8 mouse cellular contexts compared by ENCODE assay signal in the genomic region with DNA sequence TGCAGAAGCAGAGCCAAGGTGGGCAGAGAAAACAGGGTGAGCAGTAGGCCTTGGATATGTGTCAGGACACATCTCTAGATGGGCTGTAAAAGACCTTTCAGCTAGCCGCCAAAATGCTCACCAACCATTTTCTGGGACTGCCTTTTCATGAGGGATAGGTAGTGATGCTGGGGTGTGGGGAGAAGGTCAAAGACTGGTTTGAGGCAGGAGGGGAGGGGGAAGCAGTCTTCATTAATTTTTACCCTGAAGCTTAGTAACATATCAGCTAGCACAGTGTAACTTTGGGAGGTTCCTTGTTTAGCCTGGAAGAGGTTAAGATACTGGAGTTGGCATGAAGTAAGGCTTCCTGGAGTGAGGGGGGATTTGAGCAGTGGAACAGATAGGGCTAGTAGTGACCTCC. TPM values are rescaled to one million over a fixed set of nuclear protein-coding genes. Genes with fewer than 3 reads are reported as not detected.
DNase-seq lines count a peak whose midpoint lies in the region; ATAC-seq lines count a peak whose summit lies in the region.
"Had no signal": no experiment of that assay in that cellular context is flagged by ENCODE, and none has a peak within 500 bp of the region (broad histone marks: within the 10 kb centered on the region; RNA-seq: fewer than 3 reads in every experiment).

No protein-coding gene starts in this region.

- H3K36me3 ChIP-seq in embryonic facial prominence, embryonic 10.5 days (replicated peaks): no peaks in the 10 kb centered on the region
- no peaks in the 10 kb centered on the region for H3K36me3 ChIP-seq in embryonic facial prominence, embryonic 14.5 days (ENCODE audit: control insufficient read depth, insufficient read depth, low read length)
- no peaks in the 10 kb centered on the region for H3K36me3 ChIP-seq in macrophage (ENCODE audit: inconsistent target)

- H3K27me3 ChIP-seq in embryonic facial prominence, embryonic 10.5 days (replicated peaks; ENCODE audit: low read depth, poor library complexity, severe bottlenecking): no peaks in the 10 kb centered on the region
- no peaks in the 10 kb centered on the region for H3K27me3 ChIP-seq in embryonic facial prominence, embryonic 14.5 days (replicated peaks; ENCODE audit: control insufficient read depth, insufficient read depth, low read length)

- H3K27ac ChIP-seq in embryonic facial prominence, embryonic 10.5 days (replicated peaks): no peak overlapping the region
- no peak overlapping the region for H3K27ac ChIP-seq in embryonic facial prominence, embryonic 14.5 days (replicated peaks; ENCODE audit: low read depth, low read length)
- H3K27ac ChIP-seq in macrophage: peak overlapping the region; percentile 88; the same call in 1 of the 2 replicates

- peak overlapping the region; percentile 11; the same call in 1 of the 2 replicates for H3K4me3 ChIP-seq in embryonic facial prominence, embryonic 10.5 days
- H3K4me3 ChIP-seq in embryonic facial prominence, embryonic 14.5 days (ENCODE audit: low read depth, low read length): no peak overlapping the region
- peak overlapping the region; percentile 96 for H3K4me3 ChIP-seq in macrophage (ENCODE audit: inconsistent target)

- peaks cover 12% of the 10 kb centered on the region for H3K4me1 ChIP-seq in embryonic facial prominence, embryonic 10.5 days
- H3K4me1 ChIP-seq in embryonic facial prominence, embryonic 14.5 days (ENCODE audit: control insufficient read depth, insufficient read depth, low read length): peaks cover 7% of the 10 kb centered on the region; the same call in 1 of the 2 replicates

- WGBS in embryonic facial prominence, embryonic 10.5 days: 85% methylated on average over 1 of the region's 1 CpGs
- WGBS in embryonic facial prominence, embryonic 14.5 days: 67% methylated on average over 1 of the region's 1 CpGs
- WGBS in macrophage (ENCODE audit: missing documents): 80% methylated on average over 1 of the region's 1 CpGs

- no peak for ATAC-seq in embryonic facial prominence, embryonic 14.5 days (ENCODE audit: low read depth)

- no peak for DNase-seq in embryonic facial prominence, embryonic 10.5 days (ENCODE audit: low spot score)
- no peak for DNase-seq in embryonic facial prominence, embryonic 14.5 days (ENCODE audit: low spot score)
- peak; percentile 61 to 78 for DNase-seq in kidney, adult 8-10 months
- DNase-seq in testis, postnatal 10 days (ENCODE audit: low spot score): no peak
- no peak for DNase-seq in right cerebral cortex, postnatal 10 days (ENCODE audit: low spot score in 2 of 2)
- DNase-seq in urinary bladder, postnatal 10 days (ENCODE audit: low spot score): no peak
- DNase-seq: cerebellum, adult 9-11 months had no signal

- H3K9me3 ChIP-seq in embryonic facial prominence, embryonic 10.5 days: no peaks in the 10 kb centered on the region
- no peaks in the 10 kb centered on the region for H3K9me3 ChIP-seq in embryonic facial prominence, embryonic 14.5 days (ENCODE audit: control insufficient read depth, low read length)

- peak overlapping the region; percentile 96 for H3K4me2 ChIP-seq in embryonic facial prominence, embryonic 14.5 days (ENCODE audit: low read depth, low read length)

- no peak overlapping the region for H3K9ac ChIP-seq in embryonic facial prominence, embryonic 14.5 days (ENCODE audit: low read depth, low read length)

- H3K79me2 ChIP-seq in macrophage (ENCODE audit: inconsistent target): peaks cover 67% of the 10 kb centered on the region

RNA-seq across cellular contexts. Expression of gene Arhgap18, which starts 21.0 kb away (rescaled TPM):
- polyA plus RNA-seq in embryonic facial prominence, embryonic 10.5 days (2016; fragmentation: Nextera tagmentation; extraction: Ambion mirVana): 8.7 and 11.1 TPM in 2 replicates
- 28.8 TPM in 2 replicates for polyA plus RNA-seq in embryonic facial prominence, embryonic 14.5 days (2014; fragmentation: Nextera tagmentation; extraction: Ambion mirVana)
- 100 to 1,000 TPM in 12 of 26 experiments, 10 to 100 TPM in 13, 1 to 10 TPM in 1; 9.8 to 313 (median 97.8) TPM for total RNA-seq in macrophage (2018; cell fraction: chromatin; rRNA removed)
- total RNA-seq in macrophage (2018; cell fraction: cytosol; rRNA removed): 100 to 1,000 TPM in 12 of 26 experiments, 10 to 100 TPM in 14; 26.4 to 139 (median 67.3) TPM
- 100 to 1,000 TPM in 9 of 26 experiments, 10 to 100 TPM in 17; 16.2 to 229 (median 60.6) TPM for total RNA-seq in macrophage (2018; cell fraction: nucleus; rRNA removed)
- 75.5 to 214 TPM (median 76.1 TPM) in 3 replicates for polyA plus RNA-seq in macrophage (2018)

Comparison
In these comparisons a context has a peak if more than half of its experiments do, and no peak if none do; other contexts are left out.
1. DNase-seq: peak in kidney, adult 8-10 months (2 of 2); none in embryonic facial prominence, embryonic 10.5 days (single experiment), embryonic facial prominence, embryonic 14.5 days (single experiment), testis, postnatal 10 days (single experiment), right cerebral cortex, postnatal 10 days (0 of 2) and urinary bladder, postnatal 10 days (single experiment).